Mouse (Mus musculus) layer of hippocampus, adult 2 months (tissue): ENCODE data around the gene Rnf8. TPM values are rescaled to one million over a fixed set of nuclear protein-coding genes. Genes with fewer than 3 reads are reported as not detected.

Experiments used
- DNase-seq, 2 experiments: peaks; one replicate each; pipeline ENCODE4 v3.0.0; 2022; ENCODE audit warnings: low spot score in 2 of 2
- H3K27ac ChIP-seq: fragments of 200-600 bp; 2 replicates; pipeline ENCODE4 v1.8.1; 2022
- H3K4me3 ChIP-seq: fragments of 200-600 bp; 2 replicates; pipeline ENCODE4 v1.8.1; 2022; ENCODE audit warnings: mild to moderate bottlenecking
- CTCF ChIP-seq: fragments of 200-600 bp; conservative IDR thresholded peaks from 2 replicates; pipeline ENCODE4 v1.8.1; 2022; ENCODE audit warnings: antibody characterized with exemption, mild to moderate bottlenecking, moderate library complexity
- long read RNA-seq, 2 experiments: library from polyadenylated mRNA; stranded (forward); transcript quantifications; one replicate each; pipeline ENCODE4 v2.0.0; 2021; ENCODE audit warnings: borderline mapping rate in 2 of 2
- total RNA-seq, 2 experiments: library from RNA; stranded (reverse); gene quantifications; 2 replicates each; pipeline ENCODE4 v1.2.3; 2021

Rnf8 gene
- total RNA-seq, result 10 to 100 TPM; 48.6 to 50.7 TPM
- long read RNA-seq, experiment 1, full-length matches to known transcripts, result 48 of 53 reads
- long read RNA-seq, experiment 1, partial matches to known transcripts, result 0 of 53 reads
- long read RNA-seq, experiment 1, other reads (novel, unspliced or antisense), result 5 of 53 reads
- long read RNA-seq, experiment 2, full-length matches to known transcripts, result 53 of 57 reads
- long read RNA-seq, experiment 2, partial matches to known transcripts, result 2 of 57 reads
- long read RNA-seq, experiment 2, other reads (novel, unspliced or antisense), result 2 of 57 reads

GRCm38 (mm10) chr17:29614115-29615023 is at the start of gene Rnf8, which contains the start of gene Gm28043:
Gene Rnf8, plus strand, starts transcription at chr17:29614790.
Gene Gm28043, plus strand, starts transcription at chr17:29614876.
- peak; percentile 90 to 95 for DNase-seq
- TF ChIP-seq CTCF, result peak; percentile 85
- H3K4me3 ChIP-seq, result peak within 1 kb of the TSS; percentile 84
- H3K27ac ChIP-seq, result peak within 1 kb of the TSS; percentile 94

GRCm38 (mm10) chr17:29565521-29565920 is 49.1 kb upstream of the Rnf8 start:
- no peak for DNase-seq
- H3K4me3 ChIP-seq, result no peak overlapping the region
- no peak for TF ChIP-seq CTCF
- H3K27ac ChIP-seq, result no peak overlapping the region

- no peak for TF ChIP-seq CTCF
These were observed 46.2 kb upstream of the Rnf8 start for GRCm38 (mm10) chr17:29568435-29568834.

GRCm38 (mm10) chr17:29569831-29570230 is 44.8 kb upstream of the Rnf8 start:
- H3K4me3 ChIP-seq, result no peak overlapping the region
- TF ChIP-seq CTCF, result no peak
- no peak overlapping the region for H3K27ac ChIP-seq
- DNase-seq, result no peak

More at GRCm38 (mm10) chr17:29568435-29568834, 46.2 kb upstream of the Rnf8 start:
- H3K4me3 ChIP-seq, result no peak overlapping the region
- no peak for DNase-seq
- no peak overlapping the region for H3K27ac ChIP-seq

- Histone ChIP-seq H3K4me3 (no peak overlapping the region), H3K27ac (no peak overlapping the region)
- no peak for TF ChIP-seq CTCF
These were observed 34.9 kb upstream of the Rnf8 start for GRCm38 (mm10) chr17:29579579-29580126.

GRCm38 (mm10) chr17:29583569-29583968 is 31.0 kb upstream of the Rnf8 start:
- no peak for TF ChIP-seq CTCF
- H3K4me3 ChIP-seq, result no peak overlapping the region
- H3K27ac ChIP-seq, result peak overlapping the region; percentile 79; the same call in 1 of the 2 replicates
- DNase-seq, result no peak

More at GRCm38 (mm10) chr17:29579579-29580126, 34.9 kb upstream of the Rnf8 start:
- DNase-seq, result no peak

- TF ChIP-seq CTCF, result no peak
- DNase-seq, result no peak
- Histone ChIP-seq H3K27ac (peak overlapping the region; percentile 79), H3K4me3 (no peak overlapping the region)
These were observed 30.3 kb upstream of the Rnf8 start for GRCm38 (mm10) chr17:29584306-29584705.

- DNase-seq, result peak; percentile 53 to 66
- TF ChIP-seq CTCF, result no peak
- Histone ChIP-seq H3K27ac (peak overlapping the region; percentile 79), H3K4me3 (no peak overlapping the region)
These were observed 29.9 kb upstream of the Rnf8 start for GRCm38 (mm10) chr17:29584737-29585136.

- peak overlapping the region; percentile 79; the same call in 1 of the 2 replicates for H3K27ac ChIP-seq
- no peak for TF ChIP-seq CTCF
- no peak for DNase-seq
- no peak overlapping the region for H3K4me3 ChIP-seq
These were observed 29.1 kb upstream of the Rnf8 start for GRCm38 (mm10) chr17:29585446-29585845.

- no peak for DNase-seq
- TF ChIP-seq CTCF, result no peak
- Histone ChIP-seq H3K4me3 (no peak overlapping the region), H3K27ac (no peak overlapping the region)
These were observed 27.7 kb upstream of the Rnf8 start for GRCm38 (mm10) chr17:29586921-29587320.

GRCm38 (mm10) chr17:29589221-29589898 is 25.2 kb upstream of the Rnf8 start:
- Histone ChIP-seq H3K4me3 (no peak overlapping the region), H3K27ac (peak overlapping the region; percentile 19; the same call in 1 of the 2 replicates)
- peak in 1 of 2 experiments; percentile 42 for DNase-seq
- no peak; the same call in 1 of the 2 replicates for TF ChIP-seq CTCF
